Mouse (Mus musculus) duodenum, adult 2 months (tissue): ENCODE measurements around the gene Cacna2d2. TPM values are rescaled to one million over a fixed set of nuclear protein-coding genes. Genes with fewer than 3 reads are reported as not detected.

Experiments
- polyA plus RNA-seq: library from polyadenylated mRNA; depleted of rRNA; stranded (reverse); fragments of >200 nt; gene quantifications from 2 replicates; pipeline ENCODE4 v1.2.3, GENCODE M21; 2012; ENCODE audit warnings: low replicate concordance; rRNA removed

The Cacna2d2 gene
- 1.6 and 3.4 TPM in 2 replicates for polyA plus RNA-seq

DNA sequence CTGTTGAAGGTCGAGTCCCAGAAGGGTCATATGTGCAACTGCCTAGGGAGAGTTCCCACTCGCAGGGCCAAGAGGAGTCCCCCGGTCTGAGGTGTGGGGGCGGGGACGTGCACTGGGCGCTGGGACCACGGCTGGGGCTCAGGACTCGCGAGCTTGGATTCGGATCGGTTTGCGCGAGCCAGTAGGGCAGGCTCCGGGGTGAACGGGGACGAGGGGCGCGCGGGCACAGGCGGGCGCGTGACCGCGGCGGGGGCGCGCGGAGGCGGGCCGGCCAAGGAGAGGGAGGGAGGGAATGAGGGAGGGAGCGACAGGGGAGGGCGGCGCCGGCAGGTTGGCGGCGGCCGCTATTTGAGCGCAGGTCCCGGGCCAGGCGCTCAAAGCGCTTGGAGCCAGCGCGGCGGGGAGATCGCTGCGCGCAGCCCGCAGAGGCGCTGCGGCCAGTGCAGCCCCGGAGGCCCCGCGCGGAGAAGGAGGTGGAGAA is at the start of gene Cacna2d2:
Cacna2d2 (plus strand) TSS at position 122 of the 481 bp plus-strand sequence.

DNA sequence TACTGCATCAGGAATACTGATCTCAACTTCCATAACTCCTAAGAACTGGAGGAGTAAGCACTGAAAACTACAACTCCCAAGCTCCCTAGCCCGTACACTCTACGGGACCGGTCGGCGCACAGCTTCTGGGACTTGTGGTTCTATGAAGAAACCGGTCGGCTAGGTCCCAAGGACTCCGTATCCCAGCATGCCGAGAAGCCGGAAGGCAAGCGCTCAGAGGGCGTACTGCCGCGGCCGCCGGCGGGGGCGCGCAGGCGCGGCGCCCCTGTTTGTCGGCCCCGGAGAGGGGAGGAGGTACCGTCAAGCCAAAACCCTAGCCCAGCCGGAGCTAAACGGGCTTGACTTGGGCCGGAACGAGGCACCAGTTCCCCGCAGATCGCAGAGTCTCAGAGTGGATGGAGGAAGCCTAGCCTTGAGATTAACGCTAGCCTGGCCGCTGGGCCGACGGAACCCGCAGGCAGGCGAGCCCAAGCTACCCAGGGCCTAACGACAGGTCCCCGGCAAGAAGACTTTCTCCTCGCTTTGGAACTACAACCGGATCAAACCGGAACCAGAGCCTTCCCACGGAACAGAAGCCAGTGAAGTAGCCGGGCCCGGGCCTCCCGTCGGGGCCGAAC is 134.5 kb downstream of the Cacna2d2 start, which contains the start of gene Tmem115:
Tmem115 (plus strand) TSS at position 155 of the 617 bp plus-strand sequence.

DNA sequence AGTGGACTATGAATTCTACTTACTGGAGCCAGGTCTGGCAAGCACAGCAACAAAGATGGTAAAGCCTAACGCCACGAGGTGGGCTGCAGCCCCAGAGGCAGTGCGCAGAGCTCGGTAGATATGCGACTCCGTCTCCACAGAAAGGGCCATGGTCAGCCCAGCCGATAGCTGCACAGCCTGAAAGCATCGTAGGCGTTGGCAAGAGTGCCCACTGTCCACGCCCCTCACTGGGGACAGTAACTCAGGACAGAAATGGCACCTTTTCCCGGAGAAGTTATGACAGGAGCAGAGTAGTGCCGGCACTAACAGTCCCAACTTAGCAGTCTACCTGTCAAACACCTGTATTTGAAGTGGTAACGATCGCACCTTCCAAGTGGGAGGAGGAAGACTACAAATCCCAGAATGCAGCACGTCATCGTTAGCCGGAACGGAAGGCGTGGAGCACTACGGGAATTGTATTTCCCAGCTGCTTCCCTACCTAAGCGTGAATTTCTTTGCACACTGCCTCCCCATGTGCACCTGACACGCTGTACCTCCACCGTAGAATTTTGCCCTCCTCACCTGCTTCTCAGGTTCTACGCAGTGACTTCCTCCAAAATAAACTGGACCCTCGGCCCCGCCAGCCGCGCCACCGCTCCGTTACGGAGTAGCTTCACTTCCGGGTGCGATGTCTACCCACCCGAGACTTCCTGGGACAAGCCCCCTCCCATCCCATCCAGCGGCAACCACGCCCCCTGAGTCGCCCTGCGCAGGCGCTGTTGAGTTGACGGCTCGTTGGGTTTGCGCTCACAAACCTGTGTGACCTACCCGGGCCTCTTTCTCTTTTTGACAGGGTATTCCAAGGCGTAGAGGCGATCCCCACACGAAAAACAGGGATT is 142.3 kb downstream of the Cacna2d2 start, which contains the start of the genes Cyb561d2 and Nprl2:
Cyb561d2 (minus strand) TSS at position 720 of the 878 bp plus-strand sequence.
Nprl2 (plus strand) TSS at position 753 of the 878 bp plus-strand sequence.

DNA sequence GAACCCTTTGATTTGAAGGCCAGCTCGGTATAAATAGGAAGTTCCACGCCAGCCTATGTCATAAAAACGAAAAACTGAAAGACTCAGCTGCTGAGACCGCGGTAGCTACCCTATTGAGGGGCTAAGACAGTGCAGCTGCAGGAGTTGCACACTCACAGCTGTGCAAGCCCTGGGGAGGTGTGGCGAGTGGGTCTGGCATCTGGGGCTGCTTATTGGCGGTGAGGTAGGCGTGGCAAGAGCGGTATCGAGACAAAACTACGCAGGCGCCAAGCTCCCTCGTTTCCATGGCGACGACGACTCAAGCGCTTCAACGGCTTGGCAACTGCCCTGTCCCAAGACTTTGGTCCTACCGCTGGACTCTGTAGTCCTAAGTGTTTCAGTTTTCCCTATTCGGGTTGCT is 147.6 kb downstream of the Cacna2d2 start, which contains the start of gene Zmynd10:
Zmynd10 (plus strand) TSS at position 273 of the 400 bp plus-strand sequence.

DNA sequence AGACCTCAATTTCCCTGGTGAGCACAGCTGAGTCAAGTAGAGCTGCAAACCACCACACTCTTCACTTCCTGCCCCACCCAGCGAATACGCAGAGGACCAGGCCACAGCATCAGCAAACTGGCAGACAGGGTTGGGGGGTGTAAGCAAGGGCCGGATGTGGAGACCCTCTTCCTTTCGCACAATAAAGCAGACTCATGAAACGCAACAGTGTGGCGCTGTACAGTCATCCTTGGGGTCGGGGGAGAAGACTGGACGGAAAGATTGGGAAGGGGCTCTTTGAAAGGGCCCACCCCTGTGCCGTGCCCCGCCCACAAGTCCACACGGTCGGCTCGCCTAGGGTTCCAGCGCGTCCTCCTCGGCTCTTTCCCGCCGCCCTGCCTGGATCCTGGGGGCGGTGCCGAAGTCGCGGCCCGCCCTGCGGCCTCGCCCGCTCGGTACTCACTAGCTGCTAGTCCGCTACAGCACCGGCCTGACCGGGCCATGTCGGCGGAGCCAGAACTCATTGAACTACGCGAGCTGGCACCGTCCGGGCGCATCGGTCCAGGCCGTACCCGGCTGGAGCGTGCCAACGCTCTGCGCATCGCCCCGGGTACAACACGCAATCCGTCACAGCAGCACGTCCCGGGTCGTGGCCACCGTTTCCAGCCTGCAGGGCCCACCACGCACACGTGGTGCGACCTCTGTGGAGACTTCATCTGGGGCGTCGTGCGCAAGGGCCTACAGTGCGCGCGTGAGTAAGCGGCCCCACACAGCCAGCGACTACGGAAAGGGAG is 151.9 kb downstream of the Cacna2d2 start, which contains the start of gene Rassf1:
Rassf1 (plus strand) TSS at position 439 of the 773 bp plus-strand sequence.

DNA sequence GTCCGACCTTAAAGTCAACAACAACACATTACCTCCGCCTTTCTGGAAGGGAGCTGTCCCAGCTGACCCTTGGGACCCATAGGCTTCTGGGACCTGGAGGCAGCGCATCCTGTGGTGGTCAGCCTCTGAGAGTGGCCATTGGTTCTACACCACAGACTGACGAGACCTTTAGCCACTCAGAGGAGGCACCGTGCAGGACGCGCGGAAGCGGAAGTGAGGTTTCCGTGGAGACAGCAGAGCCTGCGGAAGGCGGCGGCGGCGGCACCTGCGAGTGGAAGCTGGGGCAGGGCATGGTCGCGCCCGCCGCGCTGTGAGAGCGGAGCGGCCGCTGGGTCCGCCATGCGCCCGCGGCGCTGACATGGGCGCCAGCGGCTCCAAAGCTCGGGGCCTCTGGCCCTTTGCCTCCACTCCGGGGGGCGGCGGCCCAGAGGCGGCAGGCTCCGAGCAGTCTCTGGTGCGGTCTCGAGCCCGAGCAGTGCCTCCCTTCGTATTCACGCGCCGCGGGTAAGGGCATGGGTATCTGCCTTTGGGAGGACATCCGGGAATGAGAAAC is 163.7 kb downstream of the Cacna2d2 start, which contains the start of gene Tusc2:
Tusc2 (plus strand) TSS at position 227 of the 553 bp plus-strand sequence.

DNA sequence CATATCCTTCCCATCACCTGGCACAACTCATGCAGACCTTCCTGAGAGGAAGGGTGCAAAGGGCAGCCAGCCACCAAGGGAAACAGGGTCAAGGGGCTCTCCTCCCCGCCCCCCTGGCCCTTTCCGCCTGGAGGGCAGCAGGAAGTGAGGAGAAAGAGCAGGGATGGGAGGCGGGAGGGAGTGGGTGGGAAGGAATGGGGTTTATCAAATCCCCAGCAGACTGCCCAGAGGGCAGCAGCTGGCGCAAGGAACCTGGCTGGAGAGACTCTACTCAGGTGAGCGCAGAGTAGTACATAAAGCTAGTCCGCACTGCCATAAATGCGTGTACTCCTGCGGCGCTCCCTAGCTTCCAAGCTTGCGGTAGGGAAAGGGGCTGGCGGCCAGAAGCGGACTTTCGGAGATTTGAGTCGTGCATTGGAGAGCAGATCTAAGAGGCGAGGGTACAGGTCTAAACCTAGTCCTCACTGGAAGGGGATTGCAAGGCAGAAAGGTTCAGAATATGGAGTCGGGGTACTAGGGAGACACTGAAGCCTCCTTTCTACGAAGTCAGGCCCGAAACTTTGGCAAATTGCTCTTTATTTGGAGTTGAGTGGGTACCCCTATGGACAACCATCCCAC is 168.4 kb downstream of the Cacna2d2 start, which contains the start of gene Hyal2:
Hyal2 (plus strand) TSS at position 244 of the 618 bp plus-strand sequence.

DNA sequence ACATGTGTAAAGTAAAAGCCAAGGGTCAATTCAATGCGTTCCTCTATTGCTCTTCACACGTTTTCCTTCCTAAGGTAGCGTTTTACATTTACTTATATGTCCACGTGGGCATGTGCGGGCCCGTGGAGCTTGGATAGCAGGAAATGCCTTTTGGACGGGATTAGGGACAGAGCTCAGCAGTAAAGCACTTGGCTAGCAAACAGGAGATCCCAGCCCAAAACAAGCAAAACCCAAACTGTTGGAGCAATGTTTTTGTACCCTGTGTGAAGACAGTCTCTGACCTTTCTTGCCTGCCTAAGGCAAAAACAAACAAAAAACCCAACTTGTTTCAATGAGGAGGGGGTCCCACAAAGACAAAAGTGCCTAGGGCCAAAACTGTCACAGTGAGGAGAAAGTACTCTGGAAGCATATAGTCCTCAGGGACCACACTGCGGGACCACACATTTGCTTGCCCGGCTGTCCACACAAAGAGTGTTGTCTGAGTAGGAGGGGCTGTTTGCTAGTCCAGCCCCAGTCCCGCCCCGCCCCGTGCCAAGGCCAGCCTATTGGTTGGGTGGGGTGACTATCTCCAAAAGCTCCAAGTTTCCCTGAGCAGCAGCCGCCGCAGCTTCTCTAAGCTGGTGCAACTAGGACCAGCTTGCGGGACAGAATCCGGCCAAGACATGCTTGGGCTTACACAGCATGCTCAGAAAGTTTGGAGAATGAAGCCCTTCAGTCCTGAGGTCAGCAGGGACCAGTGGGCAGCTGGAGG is 177.1 kb downstream of the Cacna2d2 start, which contains the start of gene Hyal1:
Hyal1 (plus strand) TSS at position 571 of the 751 bp plus-strand sequence.

DNA sequence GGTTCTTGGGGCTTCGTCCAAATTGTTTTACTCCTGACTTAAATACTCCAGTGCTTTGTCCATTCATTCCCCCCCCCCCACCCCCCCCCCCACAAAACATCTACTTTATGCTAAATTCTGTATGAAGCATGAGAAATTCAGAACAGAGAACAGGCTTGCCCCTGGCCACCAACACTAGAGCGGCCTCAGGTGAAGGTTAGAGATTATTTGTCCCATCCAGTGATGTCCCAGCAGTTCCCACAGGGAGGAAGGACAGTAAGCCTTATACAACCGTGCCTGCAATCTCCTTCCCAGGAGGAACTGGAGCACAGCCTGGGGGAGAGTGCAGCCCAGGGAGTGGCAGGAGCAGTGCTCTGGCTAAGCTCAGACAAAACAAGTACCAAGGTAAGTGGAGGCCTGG is 179.2 kb downstream of the Cacna2d2 start, which contains the start of gene Naa80:
Naa80 (plus strand) TSS at position 301 of the 400 bp plus-strand sequence.

Other genes starting within 250 kb of the Cacna2d2 start
- 2.1 and 3.1 TPM in 2 replicates for gene Dock3, start 167.7 kb upstream of the Cacna2d2 start, polyA plus RNA-seq
- gene Mapkapk3, start 109.7 kb upstream of the Cacna2d2 start, polyA plus RNA-seq, result 13.8 and 17.7 TPM in 2 replicates
- gene Cish, start 103.6 kb upstream of the Cacna2d2 start, polyA plus RNA-seq, result 21.8 and 24.1 TPM in 2 replicates
- 10.8 and 16.9 TPM in 2 replicates for gene Hemk1, start 61.3 kb upstream of the Cacna2d2 start, polyA plus RNA-seq
- 0.11 and 0.16 TPM in 2 replicates for gene 6430571L13Rik, start 59.0 kb upstream of the Cacna2d2 start, polyA plus RNA-seq
- gene Tmem115, start 134.3 kb downstream of the Cacna2d2 start, polyA plus RNA-seq, result 50.7 and 60.9 TPM in 2 replicates
- gene Cyb561d2, start 142.6 kb downstream of the Cacna2d2 start, polyA plus RNA-seq, result 41.2 and 51.5 TPM in 2 replicates
- 15.2 and 20.7 TPM in 2 replicates for gene Nprl2, start 142.6 kb downstream of the Cacna2d2 start, polyA plus RNA-seq
- 0.21 and 0.83 TPM in 2 replicates for gene Zmynd10, start 147.7 kb downstream of the Cacna2d2 start, polyA plus RNA-seq
- gene Rassf1, start 151.9 kb downstream of the Cacna2d2 start, polyA plus RNA-seq, result 10.1 and 16.1 TPM in 2 replicates
- gene Tusc2, start 163.6 kb downstream of the Cacna2d2 start, polyA plus RNA-seq, result 53.1 and 81.4 TPM in 2 replicates
- gene Hyal2, start 168.3 kb downstream of the Cacna2d2 start, polyA plus RNA-seq, result 125 and 220 TPM in 2 replicates
- gene Hyal1, start 177.3 kb downstream of the Cacna2d2 start, polyA plus RNA-seq, result 1.8 and 2.0 TPM in 2 replicates
- gene Naa80, start 179.3 kb downstream of the Cacna2d2 start, polyA plus RNA-seq, result 56.4 and 67.1 TPM in 2 replicates
- gene Hyal3, start 181.2 kb downstream of the Cacna2d2 start, polyA plus RNA-seq, result 0.25 and 1.0 TPM in 2 replicates
- 66.8 and 74.2 TPM in 2 replicates for gene Ifrd2, start 188.0 kb downstream of the Cacna2d2 start, polyA plus RNA-seq
- 61.0 and 63.0 TPM in 2 replicates for gene Sema3b, start 209.6 kb downstream of the Cacna2d2 start, polyA plus RNA-seq
- gene Gnai2, start 235.8 kb downstream of the Cacna2d2 start, polyA plus RNA-seq, result 278 and 384 TPM in 2 replicates